Mouse (Mus musculus) lung, adult 2 months (tissue): ENCODE measurements around the gene Alcam.

Experiments
- CTCF ChIP-seq: fragments of 200-500 bp; IDR thresholded peaks from 2 replicates; pipeline ENCODE4 v1.5.1; 2011; ENCODE audit warnings: mild to moderate bottlenecking, low read length, control low read depth; ENCODE audit not compliant: insufficient read depth
- POLR2A ChIP-seq: fragments of 200-500 bp; IDR thresholded peaks from 2 replicates; pipeline ENCODE4 v1.6.1; 2011; ENCODE audit warnings: low read depth, mild to moderate bottlenecking, control low read depth, low read length, borderline replicate concordance; ENCODE audit errors: extremely low read depth

DNA sequence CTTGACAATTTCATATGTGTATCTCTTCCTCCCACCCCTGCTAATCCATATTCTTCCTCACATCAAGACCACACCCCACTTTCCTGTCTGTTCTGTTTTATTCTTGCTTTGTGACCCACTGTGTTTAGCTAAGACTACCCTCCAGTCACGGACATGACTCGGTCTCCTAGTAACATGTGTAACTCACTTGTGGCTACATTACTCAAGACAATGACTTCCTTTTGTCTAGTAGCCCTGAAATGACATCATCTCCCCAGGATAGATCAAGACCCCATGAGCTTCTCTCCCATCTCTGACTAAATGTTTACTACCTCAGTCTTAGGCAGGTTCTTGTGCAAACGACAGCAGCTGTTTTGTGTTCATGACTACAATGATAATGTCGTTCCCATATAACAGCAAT is 231.0 kb downstream of the Alcam start:
- TF ChIP-seq CTCF (no peak), POLR2A (no peak)
